Mouse (Mus musculus) layer of hippocampus, adult 18-20 months (tissue): ENCODE results near the gene Sinhcaf. TPM values are rescaled to one million over a fixed set of nuclear protein-coding genes. Genes with fewer than 3 reads are reported as not detected.
A peak's percentile ranks its signal among the peaks of the same experiment; 100 is the strongest.
"Not testable (repeated sequence)": the region's sequence is repeated elsewhere in the genome, so short reads cannot be mapped to it uniquely, and the experiment has no call there.

Experiments
- DNase-seq, 2 experiments: peaks; one replicate each; pipeline ENCODE4 v3.0.0; 2022; ENCODE audit warnings: low spot score in 2 of 2
- long read RNA-seq: library from polyadenylated mRNA; stranded (forward); transcript quantifications from one replicate; pipeline ENCODE4 v2.0.0, GENCODE M21; 2021
- total RNA-seq, 2 experiments: library from RNA; stranded (reverse); gene quantifications; 2 replicates each; pipeline ENCODE4 v1.2.3; 2021

Sinhcaf gene
- total RNA-seq, result 1 to 10 TPM; 1.8 to 3.2 TPM
- long read RNA-seq, partial matches to known transcripts, result 0 of 2 reads
- long read RNA-seq, other reads (novel, unspliced or antisense), result 0 of 2 reads

- DNase-seq, result peak; percentile 92 to 96
Observed at GRCm38 (mm10) chr6:148946409-148946742, at the start of gene Sinhcaf. TSS of gene Sinhcaf (minus strand) at chr6:148946467.

- no peak for DNase-seq
Observed at GRCm38 (mm10) chr6:148994327-148994999, 48.2 kb upstream of the Sinhcaf start.

- DNase-seq, result peak in 1 of 2 experiments; percentile 37
Observed at GRCm38 (mm10) chr6:148993117-148994077, 47.1 kb upstream of the Sinhcaf start.

- DNase-seq, result no peak
Observed at GRCm38 (mm10) chr6:148992373-148993116, 46.3 kb upstream of the Sinhcaf start.

GRCm38 (mm10) chr6:148991660-148992372, 45.5 kb upstream of the Sinhcaf start:
- no peak for DNase-seq

- DNase-seq, result not testable (repeated sequence)
Observed at GRCm38 (mm10) chr6:148989792-148990491, 43.7 kb upstream of the Sinhcaf start.

- no peak for DNase-seq
Observed at GRCm38 (mm10) chr6:148986003-148986402, 39.7 kb upstream of the Sinhcaf start.

- no peak for DNase-seq
Observed at GRCm38 (mm10) chr6:148980495-148980894, 34.2 kb upstream of the Sinhcaf start.

GRCm38 (mm10) chr6:148975096-148975495, 28.8 kb upstream of the Sinhcaf start:
- no peak for DNase-seq

- no peak for DNase-seq
Observed at GRCm38 (mm10) chr6:148972891-148973290, 26.6 kb upstream of the Sinhcaf start.

- DNase-seq, result no peak
Observed at GRCm38 (mm10) chr6:148972059-148972848, 26.0 kb upstream of the Sinhcaf start.

GRCm38 (mm10) chr6:148971385-148971940, 25.2 kb upstream of the Sinhcaf start:
- DNase-seq, result no peak

- DNase-seq, result no peak
Observed at GRCm38 (mm10) chr6:148961285-148961684, 15.0 kb upstream of the Sinhcaf start.

- no peak for DNase-seq
Observed at GRCm38 (mm10) chr6:148959540-148960238, 13.4 kb upstream of the Sinhcaf start.

- DNase-seq, result no peak
Observed at GRCm38 (mm10) chr6:148958712-148959111, 12.4 kb upstream of the Sinhcaf start.

- no peak for DNase-seq
Observed at GRCm38 (mm10) chr6:148957046-148957445, 10.8 kb upstream of the Sinhcaf start.

- no peak for DNase-seq
Observed at GRCm38 (mm10) chr6:148955641-148956420, 9.6 kb upstream of the Sinhcaf start.
